Mouse (Mus musculus) neutrophil, adult 5-6 weeks (primary cell): ENCODE measurements at regions not wholly inside any gene's neighbourhood (a gene's known extent, or its start where the extent isn't known, plus 50 kb on each side); places are given as distances from the start of the nearest gene placed in this dataset.

Source experiments
- ATAC-seq: fragments of 151-379, 151-347 bp; 2 replicates; pipeline ENCODE4 v1.8.0; 2017; ENCODE audit warnings: mild to moderate bottlenecking, moderate TSS enrichment; ENCODE audit not compliant: insufficient number of reproducible peaks, poor library complexity, low FRiP score, severe bottlenecking; ENCODE audit errors: extremely low read depth

GRCm38 (mm10) chr5:64401737-64402136 lies 245.6 kb downstream of the Tbc1d1 start:
- ATAC-seq = no peak

GRCm38 (mm10) chr5:64403077-64403981 lies 247.2 kb downstream of the Tbc1d1 start:
- ATAC-seq = no peak

GRCm38 (mm10) chr5:64403982-64404345 lies 247.9 kb downstream of the Tbc1d1 start:
- ATAC-seq = no peak

- ATAC-seq = no peak
Measured at GRCm38 (mm10) chr5:64404512-64404911, 248.4 kb downstream of the Tbc1d1 start.

- ATAC-seq = no peak
Measured at GRCm38 (mm10) chr5:64408938-64409337, 252.8 kb downstream of the Tbc1d1 start.

- peak; percentile 36 for ATAC-seq
Measured at GRCm38 (mm10) chr5:64410621-64411020, 254.5 kb downstream of the Tbc1d1 start.

- no peak for ATAC-seq
Measured at GRCm38 (mm10) chr5:64414519-64414918, 258.4 kb downstream of the Tbc1d1 start.

- ATAC-seq = no peak
Measured at GRCm38 (mm10) chr5:64419395-64419794, 263.3 kb downstream of the Tbc1d1 start.

GRCm38 (mm10) chr5:64422787-64423587 lies 266.9 kb downstream of the Tbc1d1 start:
- ATAC-seq = no peak

- ATAC-seq = no peak
Measured at GRCm38 (mm10) chr5:64428822-64429221, 272.7 kb downstream of the Tbc1d1 start.

- no peak for ATAC-seq
Measured at GRCm38 (mm10) chr5:64430501-64430900, 274.4 kb downstream of the Tbc1d1 start.

- ATAC-seq = no peak
Measured at GRCm38 (mm10) chr5:64431624-64432023, 275.5 kb downstream of the Tbc1d1 start.

GRCm38 (mm10) chr5:64433786-64434185 lies 277.7 kb downstream of the Tbc1d1 start:
- ATAC-seq = no peak

GRCm38 (mm10) chr5:64435491-64435890 lies 279.4 kb downstream of the Tbc1d1 start:
- ATAC-seq = no peak

GRCm38 (mm10) chr5:64435958-64436357 lies 279.9 kb downstream of the Tbc1d1 start:
- no peak for ATAC-seq

- ATAC-seq = no peak
Measured at GRCm38 (mm10) chr5:64437720-64438119, 281.6 kb downstream of the Tbc1d1 start.

GRCm38 (mm10) chr5:64438446-64439134 lies 282.5 kb downstream of the Tbc1d1 start:
- no peak for ATAC-seq

GRCm38 (mm10) chr5:64447847-64448246 lies 291.7 kb downstream of the Tbc1d1 start:
- ATAC-seq = no peak

GRCm38 (mm10) chr5:64452668-64453334 lies 296.7 kb downstream of the Tbc1d1 start:
- ATAC-seq = no peak
